13 mouse cellular contexts compared by ENCODE assay signal in the genomic region with DNA sequence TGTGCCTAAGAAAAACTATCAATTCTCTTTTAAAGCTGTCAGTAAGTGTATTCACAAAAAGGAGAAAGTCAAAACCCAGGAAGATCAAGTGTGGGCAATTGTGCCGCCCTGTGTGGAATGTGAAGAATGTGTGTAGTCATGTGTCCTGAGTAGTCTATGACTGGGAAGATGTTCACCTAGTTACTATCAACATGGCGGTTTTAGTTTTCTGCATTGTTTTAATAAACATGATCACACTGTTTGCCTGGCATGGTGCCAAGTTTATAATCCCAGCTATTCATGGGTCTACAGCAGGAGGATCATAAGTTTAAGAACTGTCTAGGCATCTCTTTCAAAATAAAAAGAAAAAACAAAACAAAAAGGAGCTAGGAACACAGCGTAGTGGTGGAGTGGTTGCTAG.
DNase-seq lines count a peak whose midpoint lies in the region; ATAC-seq lines count a peak whose summit lies in the region.
"Had no signal": no experiment of that assay in that cellular context is flagged by ENCODE, and none has a peak within 500 bp of the region (broad histone marks: within the 10 kb centered on the region; RNA-seq: fewer than 3 reads in every experiment).

No protein-coding gene starts in this region.

- no peak for ATAC-seq in cerebellum, adult (ENCODE audit: insufficient number of reproducible peaks, low FRiP score, low TSS enrichment)
- ATAC-seq in hindbrain, embryonic 16.5 days = 0 out of 2 replicates have a peak, but pooled peaks have one; percentile 24
- no peak for ATAC-seq in hindbrain, embryonic 12.5 days (ENCODE audit: low FRiP score)
- no peak for ATAC-seq in megakaryocyte progenitor cell, adult 5-6 weeks (replicated peaks; ENCODE audit: poor library complexity)

- 61% methylated on average over 3 of the region's 3 CpGs for WGBS in hindbrain, embryonic 16.5 days
- WGBS in hindbrain, embryonic 12.5 days = 69% methylated on average over 3 of the region's 3 CpGs

- no peaks in the 10 kb centered on the region for H3K36me3 ChIP-seq in hindbrain, embryonic 16.5 days (ENCODE audit: control insufficient read depth, insufficient read depth, low read length)
- H3K36me3 ChIP-seq in hindbrain, embryonic 12.5 days = no peaks in the 10 kb centered on the region
- H3K36me3 ChIP-seq: embryonic facial prominence, embryonic 13.5 days had no signal

- H3K27ac ChIP-seq in hindbrain, embryonic 16.5 days (ENCODE audit: low read depth, low read length) = no peak overlapping the region
- H3K27ac ChIP-seq in hindbrain, embryonic 12.5 days = no peak overlapping the region
- H3K27ac ChIP-seq: embryonic facial prominence, embryonic 13.5 days had no signal

- no peak overlapping the region for H3K9ac ChIP-seq in hindbrain, embryonic 16.5 days (ENCODE audit: low read depth, low read length)
- no peak overlapping the region for H3K9ac ChIP-seq in hindbrain, embryonic 12.5 days
- H3K9ac ChIP-seq: embryonic facial prominence, embryonic 13.5 days had no signal

- no peaks in the 10 kb centered on the region for H3K9me3 ChIP-seq in hindbrain, embryonic 16.5 days (ENCODE audit: control insufficient read depth, low read length)
- H3K9me3 ChIP-seq in hindbrain, embryonic 12.5 days (replicated peaks) = no peaks in the 10 kb centered on the region
- H3K9me3 ChIP-seq: embryonic facial prominence, embryonic 13.5 days had no signal

- H3K27me3 ChIP-seq in hindbrain, embryonic 16.5 days (replicated peaks; ENCODE audit: control insufficient read depth, insufficient read depth, low read length) = no peaks in the 10 kb centered on the region
- H3K27me3 ChIP-seq in hindbrain, embryonic 12.5 days = no peaks in the 10 kb centered on the region
- H3K27me3 ChIP-seq: embryonic facial prominence, embryonic 13.5 days had no signal

- peak; percentile 38 to 45 for DNase-seq in cerebellum, postnatal 14 days
- peak; percentile 25 for DNase-seq in lung, postnatal 36 days
- no peak for DNase-seq in lung, postnatal 25 days (ENCODE audit: low spot score)
- DNase-seq in mesoderm, embryonic 11.5 days (ENCODE audit: low read depth, low spot score) = peak; percentile 28
- DNase-seq: adrenal gland, postnatal 14 days; cerebellum, adult 11-12 months; layer of hippocampus, postnatal 36 days; liver had no signal

- no peak overlapping the region for H3K4me3 ChIP-seq in hindbrain, embryonic 16.5 days (ENCODE audit: low read length)
- H3K4me3 ChIP-seq in hindbrain, embryonic 12.5 days = no peak overlapping the region
- H3K4me3 ChIP-seq: embryonic facial prominence, embryonic 13.5 days had no signal

- H3K4me2 ChIP-seq in hindbrain, embryonic 16.5 days (ENCODE audit: low read length) = no peak overlapping the region
- no peak overlapping the region for H3K4me2 ChIP-seq in hindbrain, embryonic 12.5 days (replicated peaks)
- H3K4me2 ChIP-seq: embryonic facial prominence, embryonic 13.5 days had no signal

- H3K4me1 ChIP-seq in hindbrain, embryonic 16.5 days (ENCODE audit: control insufficient read depth, insufficient read depth, low read depth, low read length) = no peaks in the 10 kb centered on the region
- 0 out of 2 replicates have a peak, but pooled peaks cover 5% of the 10 kb centered on the region for H3K4me1 ChIP-seq in hindbrain, embryonic 12.5 days
